Mouse (Mus musculus): ENCODE data around the gene Gpkow.
"Not testable (repeated sequence)": the region's sequence is repeated elsewhere in the genome, so short reads cannot be mapped to it uniquely, and the experiment has no call there.

The Gpkow gene

DNA sequence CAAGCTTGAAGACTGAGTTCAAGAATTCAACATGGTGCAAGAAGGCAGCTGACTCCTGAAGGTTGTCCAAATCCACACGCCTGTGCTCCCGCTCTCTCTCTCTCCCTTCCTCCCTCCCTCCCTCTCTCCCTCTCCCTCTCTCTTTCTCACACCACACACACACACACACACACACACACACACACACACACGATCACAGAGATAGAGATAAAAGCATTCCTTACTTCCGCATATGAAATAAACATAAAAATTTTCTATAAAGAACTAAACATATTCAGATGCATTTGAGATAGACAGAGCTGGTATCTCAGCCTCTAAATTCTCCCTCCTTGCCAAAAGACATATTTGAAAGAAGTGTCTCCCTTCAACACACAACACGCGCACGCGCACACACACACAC, 48.5 kb downstream of the Gpkow start:
- DNase-seq (ENCODE audit: low spot score), result no peak

DNA sequence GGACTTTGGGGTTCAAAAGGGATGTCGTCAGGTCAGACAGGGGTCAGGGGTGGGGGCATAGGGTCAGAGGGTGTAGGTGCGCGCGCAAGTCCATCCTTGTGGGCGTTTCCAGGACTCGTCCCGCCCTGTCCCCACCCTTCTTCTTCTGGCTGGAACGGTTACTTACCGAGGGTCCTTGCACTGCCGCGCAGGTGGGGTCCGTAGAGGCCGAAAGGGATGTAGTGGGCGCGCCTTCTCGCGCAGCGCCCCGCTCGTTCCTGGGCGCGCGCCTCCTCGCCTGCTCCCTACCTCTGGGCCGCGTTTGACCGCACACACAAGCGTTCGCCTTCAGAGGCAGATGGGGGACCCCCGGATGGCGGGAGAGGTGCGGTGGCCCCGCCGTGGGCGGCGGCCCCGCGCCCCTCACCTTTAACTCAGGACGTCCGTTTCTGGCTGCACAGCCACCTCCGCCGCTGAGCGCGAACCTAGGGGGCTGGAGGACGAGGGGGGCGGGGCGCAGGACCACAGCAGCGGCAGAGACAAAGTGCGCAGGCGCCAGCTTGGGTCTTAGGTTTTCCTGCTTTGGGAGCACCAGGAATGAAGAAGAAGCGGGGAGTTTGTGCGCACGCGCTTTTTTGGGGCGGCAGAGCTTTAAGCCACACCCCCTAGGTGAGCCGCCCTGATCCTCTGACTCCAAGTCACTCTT, 53.6 kb downstream of the Gpkow start, which contains the start of gene Ccdc120:
Gene Ccdc120 (minus strand): TSS at position 474 of the 685 bp plus-strand sequence.
- DNase-seq (ENCODE audit: low spot score), result peak; percentile 67

DNA sequence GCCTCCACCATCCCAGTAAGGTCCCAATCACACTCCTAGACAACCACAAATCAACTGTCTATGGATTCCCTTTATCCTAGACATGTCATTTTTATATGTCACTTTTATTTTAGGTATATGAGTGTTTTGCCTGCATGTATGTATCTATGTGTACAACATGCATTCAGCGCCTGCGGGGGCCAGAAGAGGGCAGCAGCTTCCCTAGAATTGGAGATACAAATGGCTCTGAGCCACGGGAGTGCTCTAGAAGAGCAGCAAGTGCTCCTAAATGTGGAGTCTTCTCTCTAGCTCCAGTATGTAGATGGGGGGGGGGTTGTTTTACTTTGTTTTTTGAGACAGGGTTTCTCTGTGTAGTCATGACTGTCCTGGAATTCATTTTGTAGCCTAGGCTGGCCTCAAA, 56.7 kb downstream of the Gpkow start:
- DNase-seq (ENCODE audit: low spot score), result not testable (repeated sequence)

Measured in yolk sac, embryonic 10.5 days (tissue).